Mouse (Mus musculus): ENCODE results near the gene Timm13.

- TF ChIP-seq CTCF (IDR thresholded peaks at IDR 0.05; ENCODE audit: insufficient read depth, low read depth, low read length) (no peak), POLR2A (IDR thresholded peaks at IDR 0.05; ENCODE audit: insufficient read depth, low read depth, low read length) (no peak)
Observed at GRCm38 (mm10) chr10:80856908-80857307, 43.9 kb downstream of the Timm13 start.

Measured in olfactory bulb, adult 2 months (tissue).